Mouse (Mus musculus): ENCODE results near the gene Thap2. TPM values are rescaled to one million over a fixed set of nuclear protein-coding genes. Genes with fewer than 3 reads are reported as not detected.

Thap2 gene
- total RNA-seq, 1 experiment, result 7.5 TPM

- peaks cover 17% of the 10 kb centered on the region for H3K36me3 ChIP-seq (ENCODE audit: control insufficient read depth, insufficient read depth, low read length, poor library complexity, severe bottlenecking)
- TF ChIP-seq CHD2 (IDR thresholded peaks at IDR 0.05; ENCODE audit: low read depth, low read length) (no peak), MAFK (IDR thresholded peaks at IDR 0.05; ENCODE audit: insufficient read depth, low read depth, low read length) (no peak), ZC3H11A (IDR thresholded peaks at IDR 0.05; ENCODE audit: borderline replicate concordance, low read depth, low read length) (no peak), HCFC1 (IDR thresholded peaks at IDR 0.05; ENCODE audit: borderline replicate concordance, insufficient read depth, low read length) (no peak), ZNF384 (IDR thresholded peaks at IDR 0.05; ENCODE audit: low read depth, low read length) (no peak)
- no peak for DNase-seq (ENCODE audit: low read depth, low spot score)
- H3K9me3 ChIP-seq (ENCODE audit: control insufficient read depth, insufficient read depth, low read depth, low read length), result no peaks in the 10 kb centered on the region
- no peak overlapping the region for H3K9ac ChIP-seq (ENCODE audit: insufficient read depth, low read depth, low read length, poor library complexity, severe bottlenecking)
- in situ Hi-C loops (cut with MboI; ENCODE audit: low sequenced_read_pairs in 2 of 2, unreplicated experiment in 2 of 2), result loop anchor here in 1 of 2 experiments (25.0 kb wide), 1 partner anchor 1649 kb away; the partner anchor contains the start of gene Cct2
- no peak overlapping the region for H3K4me3 ChIP-seq (ENCODE audit: insufficient read depth in 1 of 2, low read depth in 1 of 2, low read length in 2 of 2, poor library complexity in 1 of 2, severe bottlenecking in 1 of 2)
- no peak overlapping the region for H3K27ac ChIP-seq (ENCODE audit: insufficient read depth, low read depth, low read length, poor library complexity, severe bottlenecking)
- no peaks in the 10 kb centered on the region for H3K4me1 ChIP-seq (ENCODE audit: control insufficient read depth in 2 of 2, insufficient read depth in 2 of 2, low read length in 2 of 2, poor library complexity in 1 of 2)
Observed at GRCm38 (mm10) chr10:115413496-115413895, 29.3 kb upstream of the Thap2 start.

DNA sequence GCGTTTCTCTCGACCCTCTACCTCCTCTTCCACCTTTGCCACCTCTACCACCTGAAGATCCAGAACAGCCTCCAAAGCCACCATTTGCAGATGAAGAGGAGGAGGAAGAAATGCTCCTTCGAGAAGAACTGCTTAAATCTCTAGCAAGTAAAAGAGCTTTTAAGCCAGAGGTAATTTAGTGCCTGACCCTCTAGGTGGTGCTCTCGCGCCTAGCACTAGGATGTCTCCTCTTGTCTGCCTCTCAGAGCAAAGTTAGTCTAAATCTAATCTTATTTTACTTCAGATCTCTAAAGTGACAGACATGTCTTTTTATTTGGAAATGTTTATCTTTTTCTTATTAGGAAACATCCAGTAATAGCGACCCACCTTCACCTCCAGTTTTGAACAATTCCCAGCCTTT, 22.1 kb upstream of the Thap2 start:
- H3K4me3 ChIP-seq (ENCODE audit: insufficient read depth in 1 of 2, low read depth in 1 of 2, low read length in 2 of 2, poor library complexity in 1 of 2, severe bottlenecking in 1 of 2), result no peak overlapping the region
- H3K27ac ChIP-seq (ENCODE audit: insufficient read depth, low read depth, low read length, poor library complexity, severe bottlenecking), result no peak overlapping the region
- peaks cover 24% of the 10 kb centered on the region for H3K36me3 ChIP-seq (ENCODE audit: control insufficient read depth, insufficient read depth, low read length, poor library complexity, severe bottlenecking)
- TF ChIP-seq ZNF384 (IDR thresholded peaks at IDR 0.05; ENCODE audit: low read depth, low read length) (no peak), HCFC1 (IDR thresholded peaks at IDR 0.05; ENCODE audit: borderline replicate concordance, insufficient read depth, low read length) (no peak), MAFK (IDR thresholded peaks at IDR 0.05; ENCODE audit: insufficient read depth, low read depth, low read length) (no peak), ZC3H11A (IDR thresholded peaks at IDR 0.05; ENCODE audit: borderline replicate concordance, low read depth, low read length) (no peak), CHD2 (IDR thresholded peaks at IDR 0.05; ENCODE audit: low read depth, low read length) (no peak)
- DNase-seq (ENCODE audit: low read depth, low spot score), result peak; percentile 41
- no peak overlapping the region for H3K9ac ChIP-seq (ENCODE audit: insufficient read depth, low read depth, low read length, poor library complexity, severe bottlenecking)
- in situ Hi-C loops (cut with MboI; ENCODE audit: low sequenced_read_pairs in 2 of 2, unreplicated experiment in 2 of 2), result loop anchor here in 1 of 2 experiments (25.0 kb wide), 1 partner anchor 1656 kb away; the partner anchor contains the start of gene Cct2
- no peaks in the 10 kb centered on the region for H3K9me3 ChIP-seq (ENCODE audit: control insufficient read depth, insufficient read depth, low read depth, low read length)
- H3K4me1 ChIP-seq (ENCODE audit: control insufficient read depth in 2 of 2, insufficient read depth in 2 of 2, low read length in 2 of 2, poor library complexity in 1 of 2), result no peaks in the 10 kb centered on the region

- Histone ChIP-seq H3K4me3 (ENCODE audit: insufficient read depth in 1 of 2, low read depth in 1 of 2, low read length in 2 of 2, poor library complexity in 1 of 2, severe bottlenecking in 1 of 2) (no peak overlapping the region), H3K36me3 (ENCODE audit: control insufficient read depth, insufficient read depth, low read length, poor library complexity, severe bottlenecking) (peaks cover 5% of the 10 kb centered on the region), H3K27ac (ENCODE audit: insufficient read depth, low read depth, low read length, poor library complexity, severe bottlenecking) (no peak overlapping the region), H3K9ac (ENCODE audit: insufficient read depth, low read depth, low read length, poor library complexity, severe bottlenecking) (no peak overlapping the region), H3K4me1 (ENCODE audit: control insufficient read depth in 2 of 2, insufficient read depth in 2 of 2, low read length in 2 of 2, poor library complexity in 1 of 2) (no peaks in the 10 kb centered on the region), H3K9me3 (ENCODE audit: control insufficient read depth, insufficient read depth, low read depth, low read length) (no peaks in the 10 kb centered on the region)
- no peak for DNase-seq (ENCODE audit: low read depth, low spot score)
- in situ Hi-C loops (cut with MboI; ENCODE audit: low sequenced_read_pairs in 2 of 2, unreplicated experiment in 2 of 2), result no loop called here
- TF ChIP-seq ZNF384 (IDR thresholded peaks at IDR 0.05; ENCODE audit: low read depth, low read length), result no peak
- TF ChIP-seq CHD2 (IDR thresholded peaks at IDR 0.05; ENCODE audit: low read depth, low read length), result no peak
- TF ChIP-seq ZC3H11A (IDR thresholded peaks at IDR 0.05; ENCODE audit: borderline replicate concordance, low read depth, low read length), result no peak
- TF ChIP-seq HCFC1 (IDR thresholded peaks at IDR 0.05; ENCODE audit: borderline replicate concordance, insufficient read depth, low read length), result no peak
Observed at GRCm38 (mm10) chr10:115391896-115392295, 7.7 kb upstream of the Thap2 start.

- TF ChIP-seq HCFC1 (IDR thresholded peaks at IDR 0.05; ENCODE audit: borderline replicate concordance, insufficient read depth, low read length) (no peak), ZNF384 (IDR thresholded peaks at IDR 0.05; ENCODE audit: low read depth, low read length) (no peak), CHD2 (IDR thresholded peaks at IDR 0.05; ENCODE audit: low read depth, low read length) (no peak), MAFK (IDR thresholded peaks at IDR 0.05; ENCODE audit: insufficient read depth, low read depth, low read length) (no peak), ZC3H11A (IDR thresholded peaks at IDR 0.05; ENCODE audit: borderline replicate concordance, low read depth, low read length) (no peak)
- DNase-seq (ENCODE audit: low read depth, low spot score), result no peak
- Histone ChIP-seq H3K9ac (ENCODE audit: insufficient read depth, low read depth, low read length, poor library complexity, severe bottlenecking) (no peak overlapping the region), H3K9me3 (ENCODE audit: control insufficient read depth, insufficient read depth, low read depth, low read length) (no peaks in the 10 kb centered on the region), H3K27ac (ENCODE audit: insufficient read depth, low read depth, low read length, poor library complexity, severe bottlenecking) (no peak overlapping the region), H3K4me3 (ENCODE audit: insufficient read depth in 1 of 2, low read depth in 1 of 2, low read length in 2 of 2, poor library complexity in 1 of 2, severe bottlenecking in 1 of 2) (no peak overlapping the region), H3K4me1 (ENCODE audit: control insufficient read depth in 2 of 2, insufficient read depth in 2 of 2, low read length in 2 of 2, poor library complexity in 1 of 2) (0 out of 4 replicates have a peak, but pooled peaks cover 0 to 2% of the 10 kb centered on the region in 2 experiments), H3K36me3 (ENCODE audit: control insufficient read depth, insufficient read depth, low read length, poor library complexity, severe bottlenecking) (peaks cover 5% of the 10 kb centered on the region)
- in situ Hi-C loops (cut with MboI; ENCODE audit: low sequenced_read_pairs in 2 of 2, unreplicated experiment in 2 of 2), result no loop called here
Observed at GRCm38 (mm10) chr10:115391076-115391475, 6.8 kb upstream of the Thap2 start.

GRCm38 (mm10) chr10:115387891-115388290, 3.6 kb upstream of the Thap2 start:
- peaks cover 5% of the 10 kb centered on the region for H3K36me3 ChIP-seq (ENCODE audit: control insufficient read depth, insufficient read depth, low read length, poor library complexity, severe bottlenecking)
- 0 out of 4 replicates have a peak, but pooled peaks cover 0 to 6% of the 10 kb centered on the region in 2 experiments for H3K4me1 ChIP-seq (ENCODE audit: control insufficient read depth in 2 of 2, insufficient read depth in 2 of 2, low read length in 2 of 2, poor library complexity in 1 of 2)
- in situ Hi-C loops (cut with MboI; ENCODE audit: low sequenced_read_pairs in 2 of 2, unreplicated experiment in 2 of 2), result no loop called here
- TF ChIP-seq ZNF384 (IDR thresholded peaks at IDR 0.05; ENCODE audit: low read depth, low read length) (no peak), HCFC1 (IDR thresholded peaks at IDR 0.05; ENCODE audit: borderline replicate concordance, insufficient read depth, low read length) (no peak), CHD2 (IDR thresholded peaks at IDR 0.05; ENCODE audit: low read depth, low read length) (no peak)
- no peaks in the 10 kb centered on the region for H3K9me3 ChIP-seq (ENCODE audit: control insufficient read depth, insufficient read depth, low read depth, low read length)
- H3K4me3 ChIP-seq (ENCODE audit: insufficient read depth in 1 of 2, low read depth in 1 of 2, low read length in 2 of 2, poor library complexity in 1 of 2, severe bottlenecking in 1 of 2), result no peak overlapping the region
- H3K9ac ChIP-seq (ENCODE audit: insufficient read depth, low read depth, low read length, poor library complexity, severe bottlenecking), result no peak overlapping the region
- no peak overlapping the region for H3K27ac ChIP-seq (ENCODE audit: insufficient read depth, low read depth, low read length, poor library complexity, severe bottlenecking)
- no peak for DNase-seq (ENCODE audit: low read depth, low spot score)
